Mouse (Mus musculus) olfactory bulb, adult 2 months (tissue): ENCODE results near the gene Nfkbie.

Experiments used
- CTCF ChIP-seq: fragments of 200-500 bp; IDR thresholded peaks from 2 replicates; pipeline ENCODE4 v1.5.1; 2012; ENCODE audit warnings: low read depth, mild to moderate bottlenecking, low read length, moderate library complexity; ENCODE audit not compliant: insufficient read depth
- POLR2A ChIP-seq: fragments of 200-500 bp; IDR thresholded peaks from 2 replicates; pipeline ENCODE4 v1.6.1; 2012; ENCODE audit warnings: mild to moderate bottlenecking, low read depth, low read length, moderate library complexity; ENCODE audit not compliant: insufficient read depth

DNA sequence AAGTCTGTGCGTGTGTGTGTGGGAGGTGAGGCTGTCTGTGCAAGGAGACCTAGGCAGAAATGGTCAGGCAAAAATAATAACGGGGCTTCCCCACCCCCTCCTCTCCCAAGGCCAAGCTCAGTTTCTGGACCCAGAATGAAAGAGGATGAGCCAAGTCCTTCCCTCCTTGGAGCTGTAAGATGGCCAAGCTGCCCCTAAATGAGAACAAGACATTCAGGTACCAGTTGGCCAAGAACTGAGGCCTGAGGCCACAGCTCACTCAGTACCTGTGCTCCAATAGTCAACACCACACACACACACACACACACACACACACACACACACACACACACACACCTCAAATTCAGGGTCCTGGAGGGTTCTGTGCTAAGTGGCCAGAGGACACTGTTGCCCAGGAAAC, 12.8 kb upstream of the Nfkbie start:
- TF ChIP-seq CTCF (no peak), POLR2A (no peak)
